Mouse (Mus musculus): Measurements from ENCODE around the gene Pla2r1.

GRCm38 (mm10) chr2:60384083-60384762 is 168.9 kb downstream of the Pla2r1 start:
- TF ChIP-seq CTCF (IDR thresholded peaks at IDR 0.05): no peak
- TF ChIP-seq EP300 (IDR thresholded peaks at IDR 0.05): no peak
